Mouse (Mus musculus): ENCODE data around the gene Slc36a2. TPM values are rescaled to one million over a fixed set of nuclear protein-coding genes. Genes with fewer than 3 reads are reported as not detected.

Gene Slc36a2
- total RNA-seq, 2 experiments from 2014 or later: 0.34 to 0.43 TPM

DNA sequence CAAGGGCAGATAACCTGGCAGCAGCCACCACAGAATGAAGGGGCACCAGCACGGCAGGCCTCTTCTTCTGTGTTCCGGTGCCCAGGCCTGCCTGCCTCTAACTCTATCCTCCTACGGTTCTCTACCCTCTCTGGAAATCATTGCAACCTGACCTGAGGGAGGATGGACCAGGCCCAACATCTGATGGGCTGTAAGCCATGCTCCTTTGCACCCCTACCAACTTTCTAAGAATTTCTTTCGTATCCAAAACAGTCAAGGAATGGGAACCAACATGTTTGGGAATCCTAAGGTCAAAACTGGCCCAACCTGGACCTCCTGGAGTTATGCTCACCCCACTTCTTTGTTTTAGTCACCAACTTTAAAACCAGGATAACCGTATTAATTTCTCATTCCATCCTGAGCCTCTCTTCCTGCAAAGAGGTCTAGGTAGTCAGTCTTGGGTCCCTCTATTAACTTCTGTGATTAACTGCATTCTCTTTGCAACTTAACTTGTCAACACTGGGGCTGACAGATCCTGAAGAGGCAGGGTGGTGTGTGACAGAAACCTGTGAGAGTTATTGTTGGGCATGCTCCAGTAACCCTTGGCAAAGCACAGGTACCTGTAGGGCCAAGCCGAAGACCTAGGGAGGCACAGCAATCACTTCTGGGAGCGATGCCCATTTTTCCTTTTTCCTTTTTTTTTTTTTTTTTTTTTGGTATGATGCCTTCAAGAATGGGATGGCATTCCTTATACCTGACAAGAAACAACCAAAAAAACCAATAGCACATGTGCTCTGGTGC lies 75.2 kb downstream of the Slc36a2 start:
- intact Hi-C loops (cut with DNase I): no loop called here

More for the DNA sequence above, 75.2 kb downstream of the Slc36a2 start:
- DNase-seq (ENCODE audit: low spot score in 2 of 2): no peak

Other genes with a start within 250 kb of the Slc36a2 start
- 10 to 100 TPM; 36.4 to 40.0 TPM for gene Tnip1, start 222.2 kb downstream of the Slc36a2 start, total RNA-seq (2021)
- gene Anxa6, start 151.6 kb downstream of the Slc36a2 start, total RNA-seq (2021): 10 to 100 TPM; 81.1 to 89.5 TPM
- under 1 TPM; 0.32 to 0.37 TPM for gene Ccdc69, start 106.9 kb downstream of the Slc36a2 start, total RNA-seq (2021)
- gene Gm2a, start 87.0 kb downstream of the Slc36a2 start, total RNA-seq (2021): 10 to 100 TPM; 38.4 to 41.4 TPM
- not detected for gene Slc36a3, start 33.4 kb downstream of the Slc36a2 start, total RNA-seq (2021)
- gene Slc36a1, start 19.3 kb upstream of the Slc36a2 start, total RNA-seq (2021): 10 to 100 TPM; 80.4 to 82.8 TPM
- gene Fat2, start 151.5 kb upstream of the Slc36a2 start, total RNA-seq (2021): under 1 TPM; 0.28 to 0.32 TPM
- gene Sparc, start 238.1 kb upstream of the Slc36a2 start, total RNA-seq (2021): 100 to 1,000 TPM; 275 to 297 TPM